Mouse (Mus musculus) WW6 (cell line): ENCODE results near the gene Acap1.

Source experiments
- DNase-seq: peaks from one replicate; pipeline ENCODE4 v3.0.0-alpha.2; 2013; ENCODE audit warnings: low read depth, low spot score

Acap1 gene

DNA sequence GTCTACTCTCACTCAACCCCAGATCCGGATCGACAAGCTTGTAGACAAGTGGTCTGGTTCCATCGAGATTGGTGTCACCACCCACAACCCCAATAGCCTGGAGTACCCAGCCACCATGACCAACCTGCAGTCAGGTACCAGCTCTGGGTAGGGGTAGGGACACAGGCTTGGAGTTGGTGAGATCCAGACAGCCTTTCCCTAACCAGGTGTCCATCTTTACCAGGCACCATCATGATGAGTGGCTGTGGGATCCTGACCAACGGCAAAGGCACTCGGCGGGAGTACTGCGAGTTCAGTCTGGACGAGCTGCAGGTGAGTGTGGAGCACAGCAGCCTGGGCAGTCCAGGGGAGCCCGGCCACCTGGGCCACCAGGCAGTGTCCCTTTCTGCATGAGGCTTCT, 9.0 kb upstream of the Acap1 start:
- no peak for DNase-seq

- DNase-seq: no peak
These were observed 7.6 kb upstream of the Acap1 start for GRCm38 (mm10) chr11:69902972-69903371.

DNA sequence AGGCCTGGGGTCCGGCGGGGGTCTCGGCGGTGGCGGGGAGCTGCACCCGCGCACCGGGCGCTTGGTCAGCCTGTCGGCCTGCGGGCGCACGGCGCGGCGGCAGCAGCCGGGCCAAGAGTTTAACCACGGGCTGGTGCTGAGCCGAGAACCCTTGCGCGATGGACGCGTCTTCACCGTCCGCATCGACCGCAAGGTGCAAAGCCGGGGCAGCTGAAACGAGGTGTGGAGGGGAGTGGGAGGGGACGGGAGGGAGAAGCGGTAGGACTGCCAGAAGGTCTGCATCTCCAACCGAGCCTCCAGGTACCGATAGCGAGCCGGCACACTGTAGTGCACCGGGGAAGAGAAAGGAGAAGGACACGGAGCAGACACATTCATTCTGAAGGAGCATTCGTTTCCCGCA, 6.7 kb upstream of the Acap1 start:
- no peak for DNase-seq

- peak; percentile 100 for DNase-seq
These were observed 6.1 kb upstream of the Acap1 start for GRCm38 (mm10) chr11:69901406-69901846.

GRCm38 (mm10) chr11:69900471-69901405, 5.4 kb upstream of the Acap1 start, which contains the start of the genes 2810408A11Rik and Neurl4:
Gene 2810408A11Rik (minus strand): TSS chr11:69900987.
Gene Neurl4 (plus strand): TSS chr11:69901072.
- peak; percentile 98 for DNase-seq

- DNase-seq: no peak
These were observed 4.5 kb upstream of the Acap1 start for GRCm38 (mm10) chr11:69899870-69900269.

DNA sequence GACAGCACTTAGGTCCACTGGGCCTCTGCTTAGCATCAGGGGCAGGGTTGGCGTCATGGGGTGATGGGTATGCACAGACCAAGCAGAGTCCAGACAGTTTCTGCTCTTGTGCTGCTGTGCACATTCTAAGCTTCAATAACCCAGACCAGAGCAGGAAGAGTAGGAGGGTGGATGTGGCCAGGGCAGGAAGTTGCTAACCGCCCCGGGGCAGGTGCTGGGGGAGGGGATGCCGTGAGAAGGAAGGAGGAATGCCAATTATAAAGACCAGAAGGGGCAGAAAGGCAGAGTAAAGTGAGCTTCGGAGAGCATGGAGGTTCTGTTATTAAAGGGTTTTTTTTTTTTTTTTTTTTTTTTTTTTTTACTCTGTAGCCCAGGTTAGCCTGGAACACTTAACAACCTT, 668 bp downstream of the Acap1 start:
- no peak for DNase-seq

- DNase-seq: no peak
These were observed 3.9 kb downstream of the Acap1 start for GRCm38 (mm10) chr11:69891482-69891881.

DNA sequence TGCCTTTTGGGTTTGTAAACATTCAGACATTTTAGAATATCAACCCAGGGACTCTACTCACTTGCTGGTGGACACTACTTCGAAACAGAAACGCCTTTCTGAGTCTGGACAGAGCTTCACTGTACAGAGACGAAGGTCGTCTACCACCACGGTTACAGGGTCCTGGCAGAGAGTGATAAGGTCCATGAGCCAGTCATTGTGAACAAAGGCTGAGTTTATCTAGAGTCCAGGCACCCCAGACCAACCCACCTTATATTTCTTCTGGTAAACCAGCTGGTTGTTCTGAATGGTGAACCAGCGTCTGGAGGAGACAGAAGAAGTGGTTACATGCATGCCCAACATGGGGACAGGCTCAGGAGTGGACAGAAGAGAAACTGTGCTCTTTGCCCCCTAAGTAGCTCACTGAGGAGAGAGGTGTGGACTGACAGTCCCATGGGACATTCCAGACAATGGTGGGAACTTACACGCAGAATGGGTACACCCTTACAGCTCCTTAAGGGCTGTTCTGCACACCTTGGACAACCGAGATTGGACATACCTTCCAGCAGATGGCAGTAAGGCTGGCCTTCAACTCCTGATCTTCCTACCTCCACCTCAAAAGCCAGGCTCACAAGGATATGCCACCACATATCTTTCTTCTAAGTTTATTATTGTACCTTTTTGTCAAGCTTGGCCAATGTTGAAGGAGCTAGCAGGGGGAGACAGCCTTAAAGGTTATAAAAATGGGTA, 8.3 kb downstream of the Acap1 start:
- no peak for DNase-seq

DNA sequence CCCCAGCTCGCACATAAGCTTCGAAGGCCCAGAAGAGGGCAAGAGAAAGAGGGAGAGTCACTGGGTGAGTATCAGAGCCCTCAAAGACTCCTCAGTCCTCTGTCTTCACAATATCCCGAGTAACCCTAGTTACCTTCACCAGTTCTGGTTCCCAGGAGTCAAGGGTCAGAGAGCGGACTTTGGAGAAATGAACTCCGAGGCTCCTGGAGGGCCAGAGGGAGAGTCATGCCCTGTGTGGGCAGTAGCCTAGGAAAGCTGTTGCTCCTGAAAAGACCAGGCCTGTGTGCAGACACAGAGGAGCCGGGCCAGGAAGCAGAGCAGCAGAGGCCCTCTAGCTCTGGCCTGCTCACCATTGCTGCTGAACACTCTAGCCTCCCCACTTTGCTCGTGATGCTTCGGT, 10.7 kb downstream of the Acap1 start:
- DNase-seq: no peak

GRCm38 (mm10) chr11:69884240-69884639, 11.1 kb downstream of the Acap1 start:
- DNase-seq: no peak

DNA sequence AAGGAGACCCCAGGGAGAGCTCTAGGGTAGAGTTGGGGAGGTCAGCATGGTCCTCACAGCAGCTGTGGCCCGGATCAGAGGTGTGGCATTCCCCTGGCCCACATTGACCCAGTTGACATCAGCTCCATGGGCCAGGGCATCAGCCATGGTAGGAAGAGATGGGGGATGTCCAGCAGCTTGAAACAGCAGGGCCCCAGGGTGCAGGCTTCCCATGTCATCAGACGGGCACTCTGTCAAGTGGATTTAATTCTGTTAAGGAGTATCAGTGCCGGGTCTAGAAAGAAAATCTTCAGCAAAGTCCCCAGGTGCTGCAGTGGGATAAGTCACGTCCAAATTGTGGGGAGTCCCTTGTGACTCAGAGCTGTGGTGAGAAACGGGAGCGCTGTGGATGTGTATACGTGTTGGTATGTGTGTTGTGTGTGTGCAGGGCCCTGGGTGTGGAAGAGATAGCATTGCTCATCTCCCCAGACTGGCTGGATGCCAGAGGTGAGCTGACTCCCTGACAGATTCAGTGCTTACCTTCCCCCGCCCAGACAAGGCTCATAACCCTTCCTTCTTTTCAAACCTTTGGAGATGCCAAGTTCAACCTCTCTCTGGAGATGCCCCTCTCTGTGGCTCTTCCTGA, 11.7 kb downstream of the Acap1 start:
- DNase-seq: no peak

- DNase-seq: no peak
These were observed 12.3 kb downstream of the Acap1 start for GRCm38 (mm10) chr11:69883066-69883465.

GRCm38 (mm10) chr11:69881787-69882670, 13.3 kb downstream of the Acap1 start:
- no peak for DNase-seq

- no peak for DNase-seq
These were observed 14.3 kb downstream of the Acap1 start, which contains the start of gene Kctd11 for GRCm38 (mm10) chr11:69880853-69881603. Gene Kctd11 (minus strand): TSS chr11:69881406.

- peak; percentile 54 for DNase-seq
These were observed 14.9 kb downstream of the Acap1 start for GRCm38 (mm10) chr11:69880506-69880852.

DNA sequence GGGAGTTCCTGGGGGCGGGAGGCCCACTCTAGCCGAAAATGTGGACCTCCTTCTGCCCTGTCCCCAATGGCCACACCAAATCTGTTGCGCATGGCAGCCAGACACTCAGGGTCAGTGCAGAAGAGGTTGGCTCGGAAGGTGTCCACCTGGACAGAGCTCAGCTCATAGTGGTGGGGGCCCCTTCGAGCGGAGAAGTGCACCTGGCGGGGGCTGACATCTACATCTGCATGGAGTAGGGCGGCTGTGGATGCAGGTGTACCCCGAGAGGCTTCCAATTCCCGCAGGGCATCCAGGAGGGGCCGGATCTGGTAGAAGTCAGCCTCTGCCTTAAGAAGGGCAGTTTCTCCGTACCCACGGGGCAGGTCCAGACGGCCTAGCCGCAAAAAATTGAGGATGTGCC, 15.6 kb downstream of the Acap1 start:
- no peak for DNase-seq

- no peak for DNase-seq
These were observed 16.4 kb downstream of the Acap1 start for GRCm38 (mm10) chr11:69878952-69879351.

DNA sequence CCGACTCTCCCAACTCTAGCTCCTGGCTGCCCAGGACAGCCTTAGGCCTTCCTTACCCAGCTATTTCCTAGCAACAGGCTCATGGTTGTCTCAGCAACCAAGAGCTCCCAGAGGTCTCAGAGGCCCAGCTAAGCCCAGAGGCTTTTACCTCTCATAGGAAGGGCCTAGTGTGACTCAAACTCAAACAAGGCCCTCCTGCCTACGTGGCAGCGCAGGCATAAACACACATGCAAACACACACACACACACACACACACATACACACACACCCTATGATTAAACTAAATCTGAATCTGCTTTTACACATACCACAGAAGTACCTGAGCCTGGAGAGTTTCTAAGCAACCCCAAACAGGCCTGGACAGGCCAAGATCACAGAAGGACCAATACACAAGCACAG, 16.9 kb downstream of the Acap1 start:
- no peak for DNase-seq

- no peak for DNase-seq
These were observed 17.5 kb downstream of the Acap1 start, which contains the start of gene Tmem95 for GRCm38 (mm10) chr11:69877878-69878277. Gene Tmem95 (minus strand): TSS chr11:69878018.
